Mouse (Mus musculus): ENCODE measurements around the gene Flii.

The Flii gene

GRCm38 (mm10) chr11:60715833-60716232 is 11.2 kb downstream of the Flii start:
- no peak for DNase-seq (ENCODE audit: low read depth)

GRCm38 (mm10) chr11:60712639-60713255 is 14.3 kb downstream of the Flii start:
- DNase-seq (ENCODE audit: low read depth), result no peak

- no peak for DNase-seq (ENCODE audit: low read depth)
Measured at GRCm38 (mm10) chr11:60712040-60712439, 15.0 kb downstream of the Flii start.

GRCm38 (mm10) chr11:60711218-60711617 is 15.8 kb downstream of the Flii start:
- DNase-seq (ENCODE audit: low read depth), result no peak

GRCm38 (mm10) chr11:60709481-60710465 is 17.3 kb downstream of the Flii start:
- DNase-seq (ENCODE audit: low read depth), result no peak

- no peak for DNase-seq (ENCODE audit: low read depth)
Measured at GRCm38 (mm10) chr11:60708631-60709030, 18.4 kb downstream of the Flii start.

- DNase-seq (ENCODE audit: low read depth), result no peak
Measured at GRCm38 (mm10) chr11:60707672-60708071, 19.4 kb downstream of the Flii start.

- no peak for DNase-seq (ENCODE audit: low read depth)
Measured at GRCm38 (mm10) chr11:60706696-60707480, 20.2 kb downstream of the Flii start.

- no peak for DNase-seq (ENCODE audit: low read depth)
Measured at GRCm38 (mm10) chr11:60706076-60706475, 21.0 kb downstream of the Flii start.

- no peak for DNase-seq (ENCODE audit: low read depth)
Measured at GRCm38 (mm10) chr11:60705255-60705654, 21.8 kb downstream of the Flii start.

GRCm38 (mm10) chr11:60704023-60704880 is 22.8 kb downstream of the Flii start:
- DNase-seq (ENCODE audit: low read depth), result no peak

GRCm38 (mm10) chr11:60703131-60703530 is 23.9 kb downstream of the Flii start:
- peak; percentile 75 for DNase-seq (ENCODE audit: low read depth)

- DNase-seq (ENCODE audit: low read depth), result no peak
Measured at GRCm38 (mm10) chr11:60701611-60702010, 25.5 kb downstream of the Flii start.

GRCm38 (mm10) chr11:60700320-60701185 is 26.5 kb downstream of the Flii start:
- peak; percentile 24 for DNase-seq (ENCODE audit: low read depth)

- DNase-seq (ENCODE audit: low read depth), result peak; percentile 91
Measured at GRCm38 (mm10) chr11:60699524-60700075, 27.5 kb downstream of the Flii start, which contains the start of gene Llgl1. Llgl1 (plus strand) TSS chr11:60699723.

GRCm38 (mm10) chr11:60698806-60699523 is 28.1 kb downstream of the Flii start:
- peak; percentile 48 for DNase-seq (ENCODE audit: low read depth)

- DNase-seq (ENCODE audit: low read depth), result peak; percentile 71
Measured at GRCm38 (mm10) chr11:60697561-60697960, 29.5 kb downstream of the Flii start.

- DNase-seq (ENCODE audit: low read depth), result peak; percentile 40
Measured at GRCm38 (mm10) chr11:60696165-60696564, 30.9 kb downstream of the Flii start.

Data from induced T-regulatory cell, adult 2 months (primary cell).